Mouse (Mus musculus): ENCODE data around the gene Samd8. TPM values are rescaled to one million over a fixed set of nuclear protein-coding genes. Genes with fewer than 3 reads are reported as not detected.

The Samd8 gene
- polyA plus RNA-seq, 1 experiment from 2014 or later = 22.4 TPM

GRCm38 (mm10) chr14:21741786-21742185 lies 8.5 kb upstream of the Samd8 start:
- no peaks in the 10 kb centered on the region for H3K9me3 ChIP-seq (replicated peaks; ENCODE audit: control insufficient read depth, low read length, poor library complexity, severe bottlenecking)
- no peak overlapping the region for H3K27ac ChIP-seq (ENCODE audit: low read length)
- no peaks in the 10 kb centered on the region for H3K36me3 ChIP-seq (ENCODE audit: control insufficient read depth, insufficient read depth, low read length)
- no peaks in the 10 kb centered on the region; the same call in 1 of the 2 replicates for H3K27me3 ChIP-seq (ENCODE audit: control insufficient read depth, insufficient read depth, low read depth, low read length)
- no peaks in the 10 kb centered on the region for H3K4me1 ChIP-seq (ENCODE audit: control insufficient read depth, insufficient read depth, low read length)
- no peak overlapping the region for H3K4me3 ChIP-seq (ENCODE audit: low read depth, low read length)
- H3K4me2 ChIP-seq (ENCODE audit: low read length) = no peak overlapping the region
- H3K9ac ChIP-seq (ENCODE audit: low read depth, low read length) = no peak overlapping the region; the same call in 1 of the 2 replicates
- WGBS = 14% methylated on average over 4 of the region's 4 CpGs
- peak; percentile 82 for ATAC-seq

GRCm38 (mm10) chr14:21742441-21742840 lies 7.9 kb upstream of the Samd8 start:
- Histone ChIP-seq H3K4me2 (ENCODE audit: low read length) (no peak overlapping the region), H3K9me3 (replicated peaks; ENCODE audit: control insufficient read depth, low read length, poor library complexity, severe bottlenecking) (no peaks in the 10 kb centered on the region), H3K9ac (ENCODE audit: low read depth, low read length) (no peak overlapping the region), H3K36me3 (ENCODE audit: control insufficient read depth, insufficient read depth, low read length) (no peaks in the 10 kb centered on the region), H3K4me3 (ENCODE audit: low read depth, low read length) (no peak overlapping the region), H3K27ac (ENCODE audit: low read length) (no peak overlapping the region), H3K27me3 (ENCODE audit: control insufficient read depth, insufficient read depth, low read depth, low read length) (no peaks in the 10 kb centered on the region; the same call in 1 of the 2 replicates), H3K4me1 (ENCODE audit: control insufficient read depth, insufficient read depth, low read length) (no peaks in the 10 kb centered on the region)
- 94% methylated on average over 4 of the region's 4 CpGs for WGBS
- ATAC-seq = no peak

GRCm38 (mm10) chr14:21744169-21744568 lies 6.2 kb upstream of the Samd8 start:
- Histone ChIP-seq H3K27me3 (ENCODE audit: control insufficient read depth, insufficient read depth, low read depth, low read length) (no peaks in the 10 kb centered on the region; the same call in 1 of the 2 replicates), H3K4me3 (ENCODE audit: low read depth, low read length) (no peak overlapping the region), H3K36me3 (ENCODE audit: control insufficient read depth, insufficient read depth, low read length) (no peaks in the 10 kb centered on the region), H3K9me3 (replicated peaks; ENCODE audit: control insufficient read depth, low read length, poor library complexity, severe bottlenecking) (no peaks in the 10 kb centered on the region), H3K9ac (ENCODE audit: low read depth, low read length) (no peak overlapping the region), H3K4me2 (ENCODE audit: low read length) (no peak overlapping the region), H3K27ac (ENCODE audit: low read length) (no peak overlapping the region), H3K4me1 (ENCODE audit: control insufficient read depth, insufficient read depth, low read length) (no peaks in the 10 kb centered on the region)
- no peak for ATAC-seq
- 82% methylated on average over 1 of the region's 1 CpGs for WGBS

- H3K27me3 ChIP-seq (ENCODE audit: control insufficient read depth, insufficient read depth, low read depth, low read length) = no peaks in the 10 kb centered on the region; the same call in 1 of the 2 replicates
- no peak overlapping the region for H3K27ac ChIP-seq (ENCODE audit: low read length)
- no peak overlapping the region for H3K4me3 ChIP-seq (ENCODE audit: low read depth, low read length)
- H3K9me3 ChIP-seq (replicated peaks; ENCODE audit: control insufficient read depth, low read length, poor library complexity, severe bottlenecking) = no peaks in the 10 kb centered on the region
- no peak overlapping the region for H3K4me2 ChIP-seq (ENCODE audit: low read length)
- no peaks in the 10 kb centered on the region for H3K36me3 ChIP-seq (ENCODE audit: control insufficient read depth, insufficient read depth, low read length)
- no peak overlapping the region for H3K9ac ChIP-seq (ENCODE audit: low read depth, low read length)
- H3K4me1 ChIP-seq (ENCODE audit: control insufficient read depth, insufficient read depth, low read length) = no peaks in the 10 kb centered on the region
- whole genome bisulfite sequencing = 82% methylated on average over 5 of the region's 5 CpGs
- no peak for ATAC-seq
Measured at GRCm38 (mm10) chr14:21745149-21745548, 5.2 kb upstream of the Samd8 start.

- Histone ChIP-seq H3K27me3 (ENCODE audit: control insufficient read depth, insufficient read depth, low read depth, low read length) (no peaks in the 10 kb centered on the region; the same call in 1 of the 2 replicates), H3K4me3 (ENCODE audit: low read depth, low read length) (no peak overlapping the region), H3K4me2 (ENCODE audit: low read length) (no peak overlapping the region), H3K4me1 (ENCODE audit: control insufficient read depth, insufficient read depth, low read length) (no peaks in the 10 kb centered on the region), H3K9ac (ENCODE audit: low read depth, low read length) (no peak overlapping the region), H3K9me3 (replicated peaks; ENCODE audit: control insufficient read depth, low read length, poor library complexity, severe bottlenecking) (no peaks in the 10 kb centered on the region), H3K27ac (ENCODE audit: low read length) (no peak overlapping the region), H3K36me3 (ENCODE audit: control insufficient read depth, insufficient read depth, low read length) (no peaks in the 10 kb centered on the region)
- 90% methylated on average over 8 of the region's 8 CpGs for WGBS
- no peak for ATAC-seq
Measured at GRCm38 (mm10) chr14:21746251-21746650, 4.1 kb upstream of the Samd8 start.

- Histone ChIP-seq H3K36me3 (ENCODE audit: control insufficient read depth, insufficient read depth, low read length) (no peaks in the 10 kb centered on the region), H3K4me1 (ENCODE audit: control insufficient read depth, insufficient read depth, low read length) (peaks cover 5% of the 10 kb centered on the region), H3K9ac (ENCODE audit: low read depth, low read length) (no peak overlapping the region), H3K27ac (ENCODE audit: low read length) (no peak overlapping the region), H3K27me3 (ENCODE audit: control insufficient read depth, insufficient read depth, low read depth, low read length) (no peaks in the 10 kb centered on the region), H3K4me2 (ENCODE audit: low read length) (no peak overlapping the region), H3K9me3 (replicated peaks; ENCODE audit: control insufficient read depth, low read length, poor library complexity, severe bottlenecking) (no peaks in the 10 kb centered on the region), H3K4me3 (ENCODE audit: low read depth, low read length) (no peak overlapping the region)
- ATAC-seq = no peak
- WGBS = 88% methylated on average over 2 of the region's 2 CpGs
Measured at GRCm38 (mm10) chr14:21746846-21747245, 3.5 kb upstream of the Samd8 start.

- no peak overlapping the region for H3K9ac ChIP-seq (ENCODE audit: low read depth, low read length)
- H3K9me3 ChIP-seq (replicated peaks; ENCODE audit: control insufficient read depth, low read length, poor library complexity, severe bottlenecking) = no peaks in the 10 kb centered on the region
- no peak for ATAC-seq
- 78% methylated on average over 14 of the region's 14 CpGs for WGBS
- H3K27ac ChIP-seq (ENCODE audit: low read length) = no peak overlapping the region
- H3K27me3 ChIP-seq (ENCODE audit: control insufficient read depth, insufficient read depth, low read depth, low read length) = no peaks in the 10 kb centered on the region
- H3K36me3 ChIP-seq (ENCODE audit: control insufficient read depth, insufficient read depth, low read length) = no peaks in the 10 kb centered on the region
- no peak overlapping the region for H3K4me3 ChIP-seq (ENCODE audit: low read depth, low read length)
- no peak overlapping the region for H3K4me2 ChIP-seq (ENCODE audit: low read length)
- peaks cover 12% of the 10 kb centered on the region for H3K4me1 ChIP-seq (ENCODE audit: control insufficient read depth, insufficient read depth, low read length)
Measured at GRCm38 (mm10) chr14:21747436-21748141, 2.7 kb upstream of the Samd8 start.

GRCm38 (mm10) chr14:21748142-21748870 lies 2.0 kb upstream of the Samd8 start:
- no peak for ATAC-seq
- Histone ChIP-seq H3K4me2 (ENCODE audit: low read length) (no peak overlapping the region), H3K36me3 (ENCODE audit: control insufficient read depth, insufficient read depth, low read length) (no peaks in the 10 kb centered on the region), H3K4me3 (ENCODE audit: low read depth, low read length) (no peak overlapping the region), H3K27ac (ENCODE audit: low read length) (no peak overlapping the region), H3K9me3 (replicated peaks; ENCODE audit: control insufficient read depth, low read length, poor library complexity, severe bottlenecking) (no peaks in the 10 kb centered on the region), H3K4me1 (ENCODE audit: control insufficient read depth, insufficient read depth, low read length) (peaks cover 16% of the 10 kb centered on the region), H3K27me3 (ENCODE audit: control insufficient read depth, insufficient read depth, low read depth, low read length) (no peaks in the 10 kb centered on the region), H3K9ac (ENCODE audit: low read depth, low read length) (no peak overlapping the region)
- 49% methylated on average over 15 of the region's 15 CpGs for WGBS

- peaks cover 19% of the 10 kb centered on the region for H3K4me1 ChIP-seq (ENCODE audit: control insufficient read depth, insufficient read depth, low read length)
- 0% methylated on average over 26 of the region's 26 CpGs for WGBS
- peak within 1 kb of the TSS; percentile 87 for H3K9ac ChIP-seq (ENCODE audit: low read depth, low read length)
- H3K27me3 ChIP-seq (ENCODE audit: control insufficient read depth, insufficient read depth, low read depth, low read length) = no peaks in the 10 kb centered on the region
- no peaks in the 10 kb centered on the region for H3K9me3 ChIP-seq (replicated peaks; ENCODE audit: control insufficient read depth, low read length, poor library complexity, severe bottlenecking)
- no peaks in the 10 kb centered on the region for H3K36me3 ChIP-seq (ENCODE audit: control insufficient read depth, insufficient read depth, low read length)
- peak within 1 kb of the TSS; percentile 84 for H3K4me3 ChIP-seq (ENCODE audit: low read depth, low read length)
- peak; percentile 73 for ATAC-seq
- peak within 1 kb of the TSS; percentile 70 for H3K4me2 ChIP-seq (ENCODE audit: low read length)
- peak within 1 kb of the TSS; percentile 89 for H3K27ac ChIP-seq (ENCODE audit: low read length)
Measured at GRCm38 (mm10) chr14:21750881-21751542, 681 bp downstream of the Samd8 start, which contains the start of gene Dusp13. Gene Dusp13, minus strand, starts transcription at chr14:21751181.

All from midbrain, embryonic 16.5 days (tissue).